Mouse (Mus musculus) spleen, postnatal 4 days (tissue): ENCODE measurements around the gene Golga5.
"Not testable (repeated sequence)": the region's sequence is repeated elsewhere in the genome, so short reads cannot be mapped to it uniquely, and the experiment has no call there.

Experiments
- DNase-seq, 2 experiments: peaks; one replicate each; pipeline ENCODE4 v3.0.0; 2022; ENCODE audit warnings: low spot score in 2 of 2

The Golga5 gene

GRCm38 (mm10) chr12:102445436-102445835, 23.5 kb upstream of the Golga5 start:
- DNase-seq, result no peak

- DNase-seq, result no peak
Measured at GRCm38 (mm10) chr12:102450437-102450836, 18.5 kb upstream of the Golga5 start.

- DNase-seq, result no peak
Measured at GRCm38 (mm10) chr12:102451126-102451851, 17.6 kb upstream of the Golga5 start.

GRCm38 (mm10) chr12:102453581-102453980, 15.4 kb upstream of the Golga5 start:
- no peak for DNase-seq

GRCm38 (mm10) chr12:102456467-102457193, 12.3 kb upstream of the Golga5 start:
- no peak for DNase-seq

- no peak for DNase-seq
Measured at GRCm38 (mm10) chr12:102460014-102460413, 8.9 kb upstream of the Golga5 start.

GRCm38 (mm10) chr12:102461177-102461576, 7.8 kb upstream of the Golga5 start:
- no peak for DNase-seq

- DNase-seq, result no peak
Measured at GRCm38 (mm10) chr12:102464650-102465049, 4.3 kb upstream of the Golga5 start.

GRCm38 (mm10) chr12:102468136-102468535, 799 bp upstream of the Golga5 start:
- no peak for DNase-seq

GRCm38 (mm10) chr12:102474411-102474810, 5.5 kb downstream of the Golga5 start:
- DNase-seq, result no peak

- DNase-seq, result no peak
Measured at GRCm38 (mm10) chr12:102480481-102480880, 11.5 kb downstream of the Golga5 start.

- no peak for DNase-seq
Measured at GRCm38 (mm10) chr12:102484946-102485345, 16.0 kb downstream of the Golga5 start.

- DNase-seq, result no peak
Measured at GRCm38 (mm10) chr12:102491911-102492310, 23.0 kb downstream of the Golga5 start.

GRCm38 (mm10) chr12:102495754-102496153, 26.8 kb downstream of the Golga5 start:
- DNase-seq, result not testable (repeated sequence)

GRCm38 (mm10) chr12:102497905-102498304, 29.0 kb downstream of the Golga5 start:
- no peak for DNase-seq

- no peak for DNase-seq
Measured at GRCm38 (mm10) chr12:102498726-102499125, 29.8 kb downstream of the Golga5 start.

- no peak for DNase-seq
Measured at GRCm38 (mm10) chr12:102499210-102499609, 30.3 kb downstream of the Golga5 start.

- peak in 1 of 2 experiments; percentile 19 for DNase-seq
Measured at GRCm38 (mm10) chr12:102499723-102500122, 30.8 kb downstream of the Golga5 start.

- no peak for DNase-seq
Measured at GRCm38 (mm10) chr12:102501038-102501437, 32.1 kb downstream of the Golga5 start.

- DNase-seq, result no peak
Measured at GRCm38 (mm10) chr12:102501848-102502595, 33.1 kb downstream of the Golga5 start.

GRCm38 (mm10) chr12:102505131-102505713, 36.3 kb downstream of the Golga5 start:
- no peak for DNase-seq

GRCm38 (mm10) chr12:102505949-102506348, 37.0 kb downstream of the Golga5 start:
- no peak for DNase-seq
